ENCODE assay signal across 18 mouse cellular contexts in the genomic region with DNA sequence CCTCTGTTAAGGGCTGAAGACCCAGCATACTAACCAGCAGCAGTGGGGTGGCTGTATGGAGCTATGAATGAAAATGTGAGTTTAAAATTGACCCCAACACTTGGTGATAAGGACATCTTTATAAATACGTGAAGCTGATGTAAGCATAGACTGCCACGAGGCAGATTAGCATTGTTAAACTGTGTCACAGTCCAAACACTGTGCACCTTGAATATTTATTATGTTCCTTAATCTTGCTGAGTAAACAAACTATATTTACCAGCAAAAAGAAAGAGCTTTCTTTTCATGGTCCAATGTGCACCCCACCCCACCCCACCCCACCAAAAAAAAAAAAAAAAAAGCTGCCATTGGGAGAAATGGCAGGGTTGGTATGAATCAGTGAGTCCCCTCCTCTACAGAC.
DNase-seq lines count a peak whose midpoint lies in the region; ATAC-seq and TF ChIP-seq lines count a peak whose summit lies in the region.
"Had no signal": no experiment of that assay in that cellular context is flagged by ENCODE, and none has a peak within 500 bp of the region (broad histone marks: within the 10 kb centered on the region; RNA-seq: fewer than 3 reads in every experiment).

No protein-coding gene starts in this region.

- H3K27me3 ChIP-seq in midbrain, embryonic 11.5 days (ENCODE audit: control insufficient read depth, insufficient read depth, low read length): no peaks in the 10 kb centered on the region
- H3K27me3 ChIP-seq in midbrain, embryonic 10.5 days (ENCODE audit: low read depth, poor library complexity, severe bottlenecking): no peaks in the 10 kb centered on the region
- H3K27me3 ChIP-seq in stomach, embryonic 15.5 days (replicated peaks): no peaks in the 10 kb centered on the region
- no peaks in the 10 kb centered on the region for H3K27me3 ChIP-seq in stomach, postnatal 0 days (ENCODE audit: control insufficient read depth, insufficient read depth, low read length)
- no peaks in the 10 kb centered on the region for H3K27me3 ChIP-seq in cerebellum, adult 2 months (ENCODE audit: control insufficient read depth, insufficient read depth, low read length)
- H3K27me3 ChIP-seq: embryonic facial prominence, embryonic 12.5 days; forebrain, embryonic 13.5 days; forebrain, embryonic 15.5 days had no signal

- TF ChIP-seq POLR2A in cerebellum, adult 2 months (IDR thresholded peaks at IDR 0.05; ENCODE audit: borderline replicate concordance, insufficient read depth, low read length): no peak

- H3K9me3 ChIP-seq in midbrain, embryonic 11.5 days (ENCODE audit: control insufficient read depth, low read length): no peaks in the 10 kb centered on the region
- no peaks in the 10 kb centered on the region for H3K9me3 ChIP-seq in midbrain, embryonic 10.5 days (replicated peaks)
- no peaks in the 10 kb centered on the region for H3K9me3 ChIP-seq in stomach, embryonic 15.5 days
- H3K9me3 ChIP-seq in stomach, postnatal 0 days (ENCODE audit: control insufficient read depth, low read length): no peaks in the 10 kb centered on the region
- H3K9me3 ChIP-seq: embryonic facial prominence, embryonic 10.5 days; embryonic facial prominence, embryonic 12.5 days; forebrain, embryonic 15.5 days had no signal

- H3K9ac ChIP-seq in midbrain, embryonic 11.5 days (ENCODE audit: low read length): no peak overlapping the region
- H3K9ac ChIP-seq in stomach, embryonic 15.5 days: no peak overlapping the region
- no peak overlapping the region for H3K9ac ChIP-seq in stomach, postnatal 0 days (ENCODE audit: low read length)
- H3K9ac ChIP-seq: embryonic facial prominence, embryonic 12.5 days; forebrain, embryonic 13.5 days; forebrain, embryonic 15.5 days had no signal

- DNase-seq in midbrain, embryonic 11.5 days (ENCODE audit: low spot score, missing footprints): no peak
- DNase-seq in midbrain, embryonic 10.5 days (ENCODE audit: low spot score): no peak
- peak; percentile 12 for DNase-seq in stomach, postnatal 0 days (ENCODE audit: low spot score)
- no peak for DNase-seq in testis, postnatal 10 days (ENCODE audit: low spot score)
- no peak for DNase-seq in cerebellum, adult 2 months
- DNase-seq: adrenal gland, adult 2 months; adrenal gland, postnatal 10 days; adrenal gland, postnatal 25 days; cerebellum, adult 11 months; cerebellum, adult 18-20 months; cerebellum, adult 9-10 months; cerebellum, postnatal 10 days; cerebellum, postnatal 25 days had no signal

- H3K4me3 ChIP-seq in midbrain, embryonic 11.5 days (ENCODE audit: low read depth, low read length): no peak overlapping the region
- no peak overlapping the region for H3K4me3 ChIP-seq in midbrain, embryonic 10.5 days
- H3K4me3 ChIP-seq in stomach, embryonic 15.5 days (replicated peaks): no peak overlapping the region
- H3K4me3 ChIP-seq in stomach, postnatal 0 days (ENCODE audit: low read depth, low read length): no peak overlapping the region
- no peak overlapping the region for H3K4me3 ChIP-seq in cerebellum, adult 2 months (replicated peaks; ENCODE audit: insufficient read depth, low read depth, low read length)
- H3K4me3 ChIP-seq: embryonic facial prominence, embryonic 10.5 days; embryonic facial prominence, embryonic 12.5 days; forebrain, embryonic 13.5 days; forebrain, embryonic 15.5 days had no signal

- no peaks in the 10 kb centered on the region for H3K36me3 ChIP-seq in midbrain, embryonic 11.5 days (ENCODE audit: control insufficient read depth, insufficient read depth, low read length)
- no peaks in the 10 kb centered on the region for H3K36me3 ChIP-seq in midbrain, embryonic 10.5 days
- H3K36me3 ChIP-seq in stomach, embryonic 15.5 days: no peaks in the 10 kb centered on the region
- H3K36me3 ChIP-seq in stomach, postnatal 0 days (ENCODE audit: control insufficient read depth, insufficient read depth, low read length): no peaks in the 10 kb centered on the region
- H3K36me3 ChIP-seq: embryonic facial prominence, embryonic 10.5 days; embryonic facial prominence, embryonic 12.5 days; forebrain, embryonic 15.5 days had no signal

- H3K27ac ChIP-seq in midbrain, embryonic 11.5 days (ENCODE audit: low read depth, low read length): no peak overlapping the region
- no peak overlapping the region for H3K27ac ChIP-seq in midbrain, embryonic 10.5 days (replicated peaks)
- no peak overlapping the region for H3K27ac ChIP-seq in stomach, embryonic 15.5 days
- H3K27ac ChIP-seq in stomach, postnatal 0 days (replicated peaks): no peak overlapping the region
- no peak overlapping the region for H3K27ac ChIP-seq in cerebellum, adult 2 months (ENCODE audit: insufficient read depth, low read length)
- H3K27ac ChIP-seq: embryonic facial prominence, embryonic 10.5 days; embryonic facial prominence, embryonic 12.5 days; forebrain, embryonic 13.5 days; forebrain, embryonic 15.5 days had no signal

- H3K4me2 ChIP-seq in midbrain, embryonic 11.5 days: no peak overlapping the region
- no peak overlapping the region for H3K4me2 ChIP-seq in stomach, embryonic 15.5 days
- no peak overlapping the region for H3K4me2 ChIP-seq in stomach, postnatal 0 days (replicated peaks; ENCODE audit: low read depth)
- H3K4me2 ChIP-seq: embryonic facial prominence, embryonic 12.5 days; forebrain, embryonic 13.5 days; forebrain, embryonic 15.5 days had no signal

- ATAC-seq in midbrain, embryonic 11.5 days (ENCODE audit: low FRiP score): peak; percentile 40; the same call in 1 of the 2 replicates
- peak; percentile 72 for ATAC-seq in stomach, embryonic 15.5 days (ENCODE audit: insufficient read depth, low FRiP score, low read depth)
- ATAC-seq in stomach, postnatal 0 days (ENCODE audit: low FRiP score, low TSS enrichment): peak; percentile 81; the same call in 1 of the 2 replicates
- ATAC-seq: forebrain, embryonic 13.5 days; forebrain, embryonic 15.5 days had no signal

- 77% methylated on average over 2 of the region's 2 CpGs for WGBS in midbrain, embryonic 11.5 days
- 75% methylated on average over 2 of the region's 2 CpGs for WGBS in midbrain, embryonic 10.5 days
- 34% methylated on average over 2 of the region's 2 CpGs for WGBS in stomach, embryonic 15.5 days
- WGBS in stomach, postnatal 0 days: 32% methylated on average over 2 of the region's 2 CpGs
- 82% methylated on average over 2 of the region's 2 CpGs for WGBS in cerebellum, adult 2 months

- no peak for TF ChIP-seq EP300 in stomach, postnatal 0 days (optimal IDR thresholded peaks at IDR 0.05)

- H3K4me1 ChIP-seq in midbrain, embryonic 11.5 days (ENCODE audit: control insufficient read depth, insufficient read depth, low read length): no peaks in the 10 kb centered on the region
- H3K4me1 ChIP-seq in midbrain, embryonic 10.5 days: no peaks in the 10 kb centered on the region
- no peaks in the 10 kb centered on the region for H3K4me1 ChIP-seq in stomach, embryonic 15.5 days
- no peaks in the 10 kb centered on the region for H3K4me1 ChIP-seq in stomach, postnatal 0 days (replicated peaks; ENCODE audit: control insufficient read depth, insufficient read depth)
- no peaks in the 10 kb centered on the region for H3K4me1 ChIP-seq in cerebellum, adult 2 months (ENCODE audit: control insufficient read depth, insufficient read depth, low read length)
- H3K4me1 ChIP-seq: embryonic facial prominence, embryonic 10.5 days; embryonic facial prominence, embryonic 12.5 days; forebrain, embryonic 13.5 days; forebrain, embryonic 15.5 days had no signal

- no peak for TF ChIP-seq CTCF in stomach, postnatal 0 days (IDR thresholded peaks at IDR 0.05; ENCODE audit: low read depth)
- no peak for TF ChIP-seq CTCF in cerebellum, adult 2 months (IDR thresholded peaks at IDR 0.05; ENCODE audit: borderline replicate concordance, insufficient read depth, low read depth, low read length)
